Mouse (Mus musculus) embryonic fibroblast, embryonic 13.5 days (primary cell): ENCODE data around the gene Hoxa7.

Experiments used
- CTCF ChIP-seq: IDR thresholded peaks from 2 replicates; pipeline ENCODE4 v1.5.1; 2011; ENCODE audit warnings: mild to moderate bottlenecking, control low read depth, low read length, moderate library complexity, borderline replicate concordance; ENCODE audit not compliant: insufficient read depth
- POLR2A ChIP-seq: IDR thresholded peaks from 2 replicates; pipeline ENCODE4 v1.6.1; 2011; ENCODE audit warnings: low read depth, mild to moderate bottlenecking, control low read depth, low read length, moderate library complexity

- TF ChIP-seq CTCF, result no peak
- TF ChIP-seq POLR2A, result no peak
Observed at GRCm38 (mm10) chr6:52218643-52219215, 2.9 kb downstream of the Hoxa7 start.
